Mouse (Mus musculus) bone marrow, adult 2 months (tissue): ENCODE data around the gene Fgfr2. TPM values are rescaled to one million over a fixed set of nuclear protein-coding genes. Genes with fewer than 3 reads are reported as not detected.

Experiments used
- H3K27ac ChIP-seq: fragments of 200-500 bp; 2 replicates; pipeline ENCODE4 v1.5.1; 2012; ENCODE audit warnings: low read depth, mild to moderate bottlenecking, control low read depth, inconsistent platforms, low read length; ENCODE audit not compliant: control insufficient read depth, poor library complexity, insufficient read depth
- H3K4me1 ChIP-seq: fragments of 200-500 bp; 2 replicates; pipeline ENCODE4 v1.6.1; 2011; ENCODE audit warnings: low read length; ENCODE audit not compliant: control insufficient read depth, insufficient read depth
- H3K4me3 ChIP-seq: fragments of 200-500 bp; replicated peaks from 2 replicates; pipeline ENCODE3; 2011; ENCODE audit warnings: mild to moderate bottlenecking, low read depth, low read length, control low read depth; ENCODE audit not compliant: control insufficient read depth
- CTCF ChIP-seq: fragments of 200-500 bp; IDR thresholded peaks from 2 replicates; pipeline ENCODE4 v1.5.1; 2011; ENCODE audit warnings: low read length, control low read depth; ENCODE audit not compliant: control insufficient read depth, insufficient read depth
- POLR2A ChIP-seq: fragments of 200-500 bp; IDR thresholded peaks from 2 replicates; pipeline ENCODE4 v1.6.1; 2011; ENCODE audit warnings: low read depth, mild to moderate bottlenecking, control low read depth, low read length, borderline replicate concordance; ENCODE audit not compliant: control insufficient read depth
- WGBS: fragments of 180-500 bp; shearing (Covaris S2); methylation state at CpG from one replicate; pipeline ENCODE4 v1.1.7; 2018; 5-methylcytosine and 5-hydroxymethylcytosine counted together
- polyA plus RNA-seq: library from polyadenylated mRNA; stranded (reverse); fragments of >200 nt; gene quantifications from 2 replicates; pipeline ENCODE4 v1.2.4, GENCODE M21; 2011; ENCODE audit warnings: low replicate concordance; ENCODE audit not compliant: missing spikeins, insufficient read depth, insufficient read length

The Fgfr2 gene
- polyA plus RNA-seq, 1 experiment = 8.2 TPM

DNA sequence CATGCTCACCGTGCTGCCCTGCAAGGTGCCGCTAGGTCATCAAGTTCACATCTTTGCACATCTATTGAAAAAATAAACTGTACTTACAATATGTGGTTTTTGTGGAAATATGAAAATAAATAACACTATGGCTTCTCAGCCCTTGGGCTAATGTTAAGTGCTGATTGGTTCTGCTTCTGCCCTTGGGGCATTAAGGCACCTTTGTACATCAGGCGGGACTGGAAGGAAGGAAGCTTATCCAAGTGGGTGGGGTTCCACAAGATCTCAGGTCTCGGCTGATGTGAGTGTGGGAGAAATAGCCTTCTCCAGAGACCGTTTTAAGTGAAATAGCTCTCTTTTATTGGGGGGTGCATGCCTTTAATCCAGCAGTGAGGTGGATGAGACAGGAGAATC, 730.1 kb downstream of the Fgfr2 start:
- peaks cover 3% of the 10 kb centered on the region; the same call in 1 of the 2 replicates for H3K4me1 ChIP-seq
- no peak for TF ChIP-seq CTCF
- no peak for TF ChIP-seq POLR2A
- no peak overlapping the region for H3K27ac ChIP-seq
- H3K4me3 ChIP-seq = no peak overlapping the region
- WGBS = 69% methylated on average over 5 of the region's 5 CpGs

DNA sequence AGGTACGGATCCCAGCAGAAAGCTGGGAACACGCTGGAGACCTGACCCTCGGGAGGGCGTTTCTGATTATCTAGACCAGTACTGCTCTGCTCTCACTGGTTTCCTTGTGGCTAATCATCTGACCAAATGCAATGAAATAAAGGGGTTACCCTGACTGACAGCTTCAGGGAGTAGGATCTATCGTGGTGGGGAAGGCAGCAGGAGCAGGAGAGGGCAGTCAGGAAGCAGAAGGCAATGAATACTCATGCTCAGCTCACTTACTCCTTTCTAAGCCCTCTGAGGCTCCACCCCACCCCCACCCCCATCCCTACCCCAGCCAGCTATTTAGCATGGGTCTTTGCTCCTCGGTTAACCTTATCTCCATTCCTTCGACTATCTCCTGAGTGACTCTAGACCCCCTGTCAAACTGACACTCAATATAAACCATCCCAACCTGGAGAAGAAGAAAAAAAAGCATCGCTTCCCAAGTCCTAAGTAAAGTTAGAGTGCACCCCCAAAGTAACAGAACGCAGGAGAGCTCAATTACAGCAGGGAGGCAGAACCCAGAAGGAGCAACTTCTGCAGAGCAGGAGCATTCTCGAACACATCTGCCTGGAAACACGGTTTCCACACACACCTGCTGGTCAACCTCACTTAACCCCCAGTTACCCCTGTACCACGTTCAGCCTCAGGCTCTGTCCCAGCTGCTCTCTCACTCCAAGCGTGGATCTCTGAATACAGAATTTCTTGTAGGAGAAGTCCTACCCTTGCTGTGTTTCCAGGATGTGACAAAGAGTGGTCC, 730.7 kb downstream of the Fgfr2 start:
- peaks cover 3% of the 10 kb centered on the region; the same call in 1 of the 2 replicates for H3K4me1 ChIP-seq
- no peak overlapping the region for H3K27ac ChIP-seq
- TF ChIP-seq POLR2A = no peak
- TF ChIP-seq CTCF = no peak
- H3K4me3 ChIP-seq = no peak overlapping the region
- WGBS = 56% methylated on average over 13 of the region's 13 CpGs

DNA sequence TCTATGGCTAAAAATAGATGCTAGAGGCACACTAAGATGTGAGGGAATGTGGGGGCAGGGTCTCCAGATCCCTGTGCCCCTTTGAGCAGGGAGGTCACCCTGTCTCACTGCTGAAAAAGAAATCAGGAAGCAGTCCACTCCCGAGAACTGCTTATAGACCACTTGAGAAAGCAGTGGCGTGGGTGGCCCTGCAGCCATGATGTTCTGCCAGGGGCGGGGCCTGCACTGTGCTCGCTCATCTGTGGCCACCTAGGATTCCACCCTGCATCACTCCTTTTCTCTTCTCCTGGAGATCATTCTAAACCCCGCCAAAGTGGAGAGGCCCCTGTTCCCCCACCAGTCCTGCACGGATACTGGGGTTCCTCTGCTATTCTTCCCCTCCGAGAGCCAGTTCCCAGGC, 733.7 kb downstream of the Fgfr2 start:
- no peak for TF ChIP-seq POLR2A
- TF ChIP-seq CTCF = no peak
- H3K27ac ChIP-seq = no peak overlapping the region
- 28% methylated on average over 7 of the region's 7 CpGs for WGBS
- H3K4me3 ChIP-seq = no peak overlapping the region
- peaks cover 3% of the 10 kb centered on the region; the same call in 1 of the 2 replicates for H3K4me1 ChIP-seq

DNA sequence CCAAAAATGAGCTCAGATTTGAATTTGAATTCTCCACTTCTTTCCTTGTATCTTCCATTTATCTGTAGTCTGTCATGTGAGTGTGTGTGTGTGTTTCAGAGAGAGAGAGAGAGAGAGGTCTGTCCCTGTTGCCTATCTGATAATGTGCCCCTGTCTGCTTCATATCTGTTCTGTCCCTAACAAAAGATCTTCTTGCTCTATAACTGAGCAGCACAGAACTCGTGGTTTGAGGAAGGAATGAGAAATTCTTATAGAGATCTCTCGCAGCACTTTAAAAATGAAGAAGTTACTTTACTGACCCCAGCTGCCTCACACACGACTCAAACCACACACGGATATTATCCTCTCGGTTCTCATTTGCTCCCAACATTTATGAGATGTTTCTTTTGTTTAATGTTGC, 735.6 kb downstream of the Fgfr2 start:
- TF ChIP-seq CTCF (no peak), POLR2A (no peak)
- WGBS = 5% methylated on average over 5 of the region's 5 CpGs
- Histone ChIP-seq H3K4me3 (no peak overlapping the region), H3K27ac (no peak overlapping the region), H3K4me1 (peaks cover 3% of the 10 kb centered on the region; the same call in 1 of the 2 replicates)

DNA sequence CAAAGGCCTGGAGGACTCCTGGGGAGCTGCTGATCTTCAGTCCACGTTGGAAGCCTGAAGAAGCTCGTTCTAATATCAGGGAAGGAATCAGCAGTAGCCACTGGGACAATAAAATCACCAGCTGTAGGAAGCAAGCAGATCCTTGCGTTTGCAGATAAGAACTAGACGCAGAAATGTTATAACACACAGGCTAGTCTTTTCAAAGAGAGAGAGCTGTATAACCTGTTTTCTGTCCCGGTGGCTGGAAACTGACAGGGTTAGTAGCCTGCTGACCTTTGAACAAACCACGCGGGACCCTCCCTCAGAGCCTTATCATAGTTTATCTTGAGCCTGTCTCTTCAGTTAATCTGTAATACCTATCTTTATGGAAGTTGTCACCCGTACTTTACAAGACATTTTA, 736.8 kb downstream of the Fgfr2 start:
- no peak overlapping the region for H3K4me3 ChIP-seq
- no peak overlapping the region for H3K27ac ChIP-seq
- no peak for TF ChIP-seq CTCF
- no peak for TF ChIP-seq POLR2A
- peaks cover 3% of the 10 kb centered on the region; the same call in 1 of the 2 replicates for H3K4me1 ChIP-seq
- WGBS = 38% methylated on average over 8 of the region's 8 CpGs

DNA sequence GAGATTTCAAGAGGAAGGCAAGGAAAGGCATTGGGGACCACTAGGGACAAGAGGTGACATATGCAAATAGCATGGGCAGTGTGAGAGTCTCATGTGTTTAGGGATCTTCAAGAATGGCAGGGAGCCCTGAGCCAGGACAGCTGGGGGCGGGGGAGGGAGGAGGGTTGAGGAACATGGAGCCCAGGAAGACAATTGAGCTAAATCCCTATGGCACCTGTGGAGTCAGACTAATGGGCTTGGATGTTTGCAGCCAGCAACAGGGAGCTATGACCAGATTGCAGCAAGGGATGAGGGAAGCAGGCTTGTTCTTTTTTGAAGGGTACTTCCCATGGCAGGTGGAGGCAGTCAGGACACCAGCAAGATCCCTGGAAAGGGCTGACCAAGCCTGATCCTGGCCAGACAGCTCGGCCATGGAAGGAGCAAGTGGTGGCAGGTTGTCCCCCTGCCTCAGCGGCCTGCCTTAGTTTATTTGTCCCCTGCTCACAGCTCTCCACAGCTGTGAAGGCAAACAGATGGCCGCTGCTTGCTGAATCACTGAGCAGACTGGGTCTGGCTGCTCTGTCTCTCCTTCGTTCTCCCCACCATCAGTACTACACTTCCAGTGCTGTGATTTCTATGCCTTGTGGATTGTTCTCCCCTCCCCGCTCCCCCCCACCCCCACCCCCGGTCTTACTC, 737.6 kb downstream of the Fgfr2 start:
- no peak for TF ChIP-seq POLR2A
- TF ChIP-seq CTCF = no peak
- Histone ChIP-seq H3K4me3 (no peak overlapping the region), H3K27ac (no peak overlapping the region), H3K4me1 (peaks cover 3% of the 10 kb centered on the region; the same call in 1 of the 2 replicates)
- 75% methylated on average over 7 of the region's 7 CpGs for WGBS

DNA sequence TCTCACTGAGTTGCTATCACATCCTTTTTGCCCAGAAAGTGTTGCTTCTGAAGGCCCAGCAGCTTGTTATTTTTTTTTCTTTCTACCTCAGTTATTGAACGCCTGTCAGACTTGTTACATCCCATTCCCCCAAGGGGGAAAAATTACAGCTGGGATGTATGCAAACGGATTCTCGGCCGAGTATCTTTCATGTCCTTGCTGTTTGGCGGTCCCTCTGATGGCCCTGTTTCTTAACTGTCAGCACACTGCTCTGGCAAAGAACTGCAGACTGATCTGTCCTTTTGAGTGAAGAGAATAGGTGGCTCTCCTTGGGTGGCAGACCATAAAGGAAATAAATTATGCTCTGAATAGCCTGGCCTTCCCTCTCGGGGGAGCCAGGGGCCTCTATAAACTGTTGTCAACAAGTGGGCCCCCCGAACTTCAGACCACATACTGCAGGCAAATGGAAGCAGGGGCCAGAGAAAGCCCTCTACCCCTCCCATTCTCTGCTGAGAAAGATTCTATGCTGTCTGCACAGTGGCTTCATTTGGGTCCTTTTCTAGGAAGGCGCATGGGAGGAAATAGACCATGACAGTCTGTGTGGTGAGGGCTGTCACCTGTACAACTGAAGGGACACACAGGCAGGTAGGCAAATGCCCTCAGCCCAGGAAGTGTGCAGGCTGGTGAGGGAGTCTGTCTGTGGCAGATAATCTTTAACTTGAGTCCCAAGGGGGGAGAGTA, 738.3 kb downstream of the Fgfr2 start:
- no peak for TF ChIP-seq CTCF
- no peak for TF ChIP-seq POLR2A
- peaks cover 3% of the 10 kb centered on the region; the same call in 1 of the 2 replicates for H3K4me1 ChIP-seq

More for the DNA sequence above, 738.3 kb downstream of the Fgfr2 start:
- WGBS = 61% methylated on average over 8 of the region's 8 CpGs
- Histone ChIP-seq H3K27ac (no peak overlapping the region), H3K4me3 (no peak overlapping the region)
